Mouse (Mus musculus) MEL (cell line): ENCODE data around the gene Taar3. TPM values are rescaled to one million over a fixed set of nuclear protein-coding genes. Genes with fewer than 3 reads are reported as not detected.

Experiments
- DNase-seq: peaks from one replicate; pipeline ENCODE4 v3.0.0; 2011; ENCODE audit warnings: low read depth, low spot score
- H3K27ac ChIP-seq: 2 replicates; pipeline ENCODE4 v1.5.1; 2012; ENCODE audit warnings: low read depth, mild to moderate bottlenecking, control low read depth, low read length, moderate library complexity; ENCODE audit not compliant: control insufficient read depth
- H3K27me3 ChIP-seq, 2 experiments: fragments of 150-350 bp in 1 of 2; sonication (generic) in 1 of 2; 2 replicates each; pipeline ENCODE4 v1.6.1; 2012; ENCODE audit warnings: low read length in 2 of 2, mild to moderate bottlenecking in 2 of 2, improper control_type of control experiment in 1 of 2, moderate library complexity in 1 of 2; ENCODE audit not compliant: insufficient read depth in 2 of 2, control insufficient read depth in 1 of 2
- H3K36me3 ChIP-seq, 2 experiments: 2 replicates each; pipeline ENCODE4 v1.6.1; 2012 to 2014; ENCODE audit warnings: low read length in 2 of 2, improper control_type of control experiment in 1 of 2, inconsistent platforms in 1 of 2, mild to moderate bottlenecking in 1 of 2; ENCODE audit not compliant: insufficient read depth in 2 of 2, control insufficient read depth in 1 of 2
- H3K4me1 ChIP-seq, 2 experiments: fragments of 150-350 bp in 1 of 2; sonication (generic) in 1 of 2; 2 replicates each; pipeline ENCODE4 v1.6.1; 2012; ENCODE audit warnings: low read length in 2 of 2, improper control_type of control experiment in 1 of 2, mild to moderate bottlenecking in 1 of 2; ENCODE audit not compliant: insufficient read depth in 2 of 2, control insufficient read depth in 1 of 2
- H3K4me3 ChIP-seq, 2 experiments: fragments of 150-350 bp in 1 of 2; sonication (generic) in 1 of 2; 2 replicates each; pipeline ENCODE4 v1.5.1; 2012; ENCODE audit warnings: low read depth in 2 of 2, low read length in 2 of 2, mild to moderate bottlenecking in 2 of 2, moderate library complexity in 2 of 2, control low read depth in 1 of 2, improper control_type of control experiment in 1 of 2; ENCODE audit not compliant: control insufficient read depth in 1 of 2, insufficient read depth in 1 of 2
- H3K79me2 ChIP-seq: 2 replicates; pipeline ENCODE4 v1.6.1; 2012; ENCODE audit warnings: mild to moderate bottlenecking, low read length, moderate library complexity; ENCODE audit not compliant: control insufficient read depth, poor library complexity, insufficient read depth
- H3K9ac ChIP-seq: 2 replicates; pipeline ENCODE4 v1.6.1; 2012; ENCODE audit warnings: low read depth, mild to moderate bottlenecking, control low read depth, low read length, moderate library complexity; ENCODE audit not compliant: control insufficient read depth, poor library complexity, severe bottlenecking
- H3K9me3 ChIP-seq: fragments of 150-350 bp; sonication (generic); replicated peaks from 2 replicates; pipeline ENCODE4 v1.6.1; 2012; ENCODE audit warnings: mild to moderate bottlenecking, low read length, improper control_type of control experiment, moderate library complexity; ENCODE audit not compliant: insufficient read depth
- BHLHE40 ChIP-seq: IDR thresholded peaks from 2 replicates; pipeline ENCODE4 v1.6.1; 2012; ENCODE audit warnings: low read depth, mild to moderate bottlenecking, inconsistent platforms, low read length, improper control_type of control experiment, borderline replicate concordance
- CHD1 ChIP-seq: IDR thresholded peaks from 2 replicates; pipeline ENCODE4 v1.6.1; 2012; ENCODE audit warnings: low read depth, mild to moderate bottlenecking, inconsistent platforms, low read length, improper control_type of control experiment
- E2F4 ChIP-seq: IDR thresholded peaks from 2 replicates; pipeline ENCODE4 v1.6.1; 2011; ENCODE audit warnings: low read depth, low read length, improper control_type of control experiment, borderline replicate concordance
- ELF1 ChIP-seq: IDR thresholded peaks from 2 replicates; pipeline ENCODE4 v1.6.1; 2014; ENCODE audit warnings: low read depth, mild to moderate bottlenecking, inconsistent platforms, low read length, improper control_type of control experiment, moderate library complexity
- EP300 ChIP-seq, 2 experiments: IDR thresholded peaks; 2 replicates each; pipeline ENCODE4 v1.6.1; 2011; ENCODE audit warnings: improper control_type of control experiment in 2 of 2, low read length in 2 of 2, low read depth in 1 of 2, mild to moderate bottlenecking in 1 of 2
- ETS1 ChIP-seq: IDR thresholded peaks from 2 replicates; pipeline ENCODE4 v1.6.1; 2012; ENCODE audit warnings: low read depth, mild to moderate bottlenecking, inconsistent platforms, low read length, improper control_type of control experiment, moderate library complexity
- MAFK ChIP-seq: IDR thresholded peaks from 2 replicates; pipeline ENCODE4 v1.6.1; 2011; ENCODE audit warnings: low read depth, mild to moderate bottlenecking, low read length, improper control_type of control experiment, borderline replicate concordance
- MAX ChIP-seq: IDR thresholded peaks from 2 replicates; pipeline ENCODE4 v1.6.1; 2011; ENCODE audit warnings: low read length, improper control_type of control experiment
- MEF2A ChIP-seq: IDR thresholded peaks from 2 replicates; pipeline ENCODE4 v1.6.1; 2014; ENCODE audit warnings: low read depth, mild to moderate bottlenecking, inconsistent platforms, low read length, improper control_type of control experiment; ENCODE audit not compliant: poor library complexity, insufficient replicate concordance, severe bottlenecking; ENCODE audit errors: extremely low read depth
- MXI1 ChIP-seq: IDR thresholded peaks from 2 replicates; pipeline ENCODE4 v1.6.1; 2011; ENCODE audit warnings: mild to moderate bottlenecking, low read depth, low read length, improper control_type of control experiment
- MYB ChIP-seq: IDR thresholded peaks from 2 replicates; pipeline ENCODE4 v1.6.1; 2011; ENCODE audit warnings: mild to moderate bottlenecking, low read depth, low read length, improper control_type of control experiment
- MYC ChIP-seq: IDR thresholded peaks from 2 replicates; pipeline ENCODE4 v1.6.1; 2011; ENCODE audit warnings: low read depth, mild to moderate bottlenecking, low read length, improper control_type of control experiment, moderate library complexity
- POLR2A ChIP-seq, 2 experiments: IDR thresholded peaks; 2 replicates each; pipeline ENCODE4 v1.6.1; 2011 to 2012; ENCODE audit warnings: low read length in 2 of 2, mild to moderate bottlenecking in 2 of 2, control low read depth in 1 of 2, improper control_type of control experiment in 1 of 2, low read depth in 1 of 2, moderate library complexity in 1 of 2; ENCODE audit not compliant: control insufficient read depth in 1 of 2, insufficient read depth in 1 of 2, poor library complexity in 1 of 2
- POLR2AphosphoS2 ChIP-seq: IDR thresholded peaks from 2 replicates; pipeline ENCODE4 v1.6.1; 2011; ENCODE audit warnings: low read length, improper control_type of control experiment
- POLR2AphosphoS5 ChIP-seq: IDR thresholded peaks from 2 replicates; pipeline ENCODE4 v1.6.1; 2012; ENCODE audit warnings: low read depth, borderline replicate concordance, mild to moderate bottlenecking, inconsistent platforms, low read length, moderate library complexity, mixed read lengths
- SIN3A ChIP-seq: IDR thresholded peaks from 2 replicates; pipeline ENCODE4 v1.6.1; 2012; ENCODE audit warnings: low read length, improper control_type of control experiment, inconsistent platforms
- SMC3 ChIP-seq: IDR thresholded peaks from 2 replicates; pipeline ENCODE4 v1.6.1; 2011; ENCODE audit warnings: low read depth, low read length, improper control_type of control experiment
- TCF12 ChIP-seq: IDR thresholded peaks from 2 replicates; pipeline ENCODE4 v1.6.1; 2014; ENCODE audit warnings: low read depth, mild to moderate bottlenecking, inconsistent platforms, low read length, improper control_type of control experiment, moderate library complexity
- USF2 ChIP-seq, 2 experiments: IDR thresholded peaks; 2 replicates each; pipeline ENCODE4 v1.6.1; 2011 to 2012; ENCODE audit warnings: improper control_type of control experiment in 2 of 2, low read length in 2 of 2, borderline replicate concordance in 1 of 2, inconsistent platforms in 1 of 2, low read depth in 1 of 2, mild to moderate bottlenecking in 1 of 2; ENCODE audit not compliant: insufficient read depth in 1 of 2
- polyA plus RNA-seq, 2 experiments: library from polyadenylated mRNA; stranded (reverse) in 1 of 2; unstranded in 1 of 2; fragments of >175 nt in 1 of 2; fragments of >200 nt in 1 of 2; gene quantifications; 2 replicates each; pipeline versions ENCODE4 v1.2.1 to v1.2.4; 2012; ENCODE audit warnings: low replicate concordance in 2 of 2, low read depth in 1 of 2; ENCODE audit not compliant: insufficient read length in 2 of 2, insufficient read depth in 1 of 2, missing spikeins in 1 of 2
- total RNA-seq: library from RNA; depleted of rRNA; stranded (reverse); fragments of 300-350 nt; gene quantifications from 2 replicates; pipeline ENCODE4 v1.2.3, GENCODE M21; 2012

The Taar3 gene
- total and polyA plus RNA-seq, 3 experiments = not detected

- DNase-seq = no peak
- no peaks in the 10 kb centered on the region for H3K9me3 ChIP-seq
- no peaks in the 10 kb centered on the region for H3K36me3 ChIP-seq
- no peaks in the 10 kb centered on the region for H3K4me1 ChIP-seq
- H3K9ac ChIP-seq = no peak overlapping the region
- no peak overlapping the region for H3K4me3 ChIP-seq
- H3K27me3 ChIP-seq = peaks cover 1 to 3% of the 10 kb centered on the region in 2 experiments; a peak in 2 of 4 replicates
- TF ChIP-seq MXI1 (no peak), MAFK (no peak), POLR2AphosphoS2 (no peak), BHLHE40 (no peak), POLR2A (IDR thresholded peaks at IDR 0.05; ENCODE audit: control insufficient read depth in 1 of 2, insufficient read depth in 1 of 2, low read depth in 1 of 2, low read length in 2 of 2, poor library complexity in 1 of 2) (no peak), ELF1 (no peak), CHD1 (no peak), MAX (no peak), ETS1 (no peak), TCF12 (no peak), EP300 (IDR thresholded peaks at IDR 0.05; ENCODE audit: low read depth in 1 of 2, low read length in 2 of 2) (no peak), SIN3A (no peak), MEF2A (no peak), POLR2AphosphoS5 (no peak), E2F4 (no peak), MYC (no peak), MYB (no peak), USF2 (IDR thresholded peaks at IDR 0.05; ENCODE audit: borderline replicate concordance in 1 of 2, insufficient read depth in 1 of 2, low read depth in 1 of 2, low read length in 2 of 2) (no peak)
- TF ChIP-seq, all 39 proteins: peak for 0
- H3K79me2 ChIP-seq = no peaks in the 10 kb centered on the region
- no peak overlapping the region for H3K27ac ChIP-seq
Observed at GRCm38 (mm10) chr10:23951714-23952113, 2.4 kb downstream of the Taar3 start.

GRCm38 (mm10) chr10:23959071-23959470 is 9.7 kb downstream of the Taar3 start:
- no peak for DNase-seq
- Histone ChIP-seq H3K9me3 (no peaks in the 10 kb centered on the region), H3K27me3 (peaks cover 0 to 1% of the 10 kb centered on the region in 2 experiments; a peak in 2 of 4 replicates), H3K79me2 (no peaks in the 10 kb centered on the region), H3K27ac (no peak overlapping the region), H3K9ac (no peak overlapping the region), H3K36me3 (no peaks in the 10 kb centered on the region), H3K4me1 (no peaks in the 10 kb centered on the region), H3K4me3 (no peak overlapping the region)
- no peak for TF ChIP-seq SMC3
